Mouse (Mus musculus) hindbrain, postnatal 0 days (tissue): ENCODE measurements around the gene Tmem86b. TPM values are rescaled to one million over a fixed set of nuclear protein-coding genes. Genes with fewer than 3 reads are reported as not detected.
A peak's percentile ranks its signal among the peaks of the same experiment; 100 is the strongest.

ENCODE experiments used
- ATAC-seq: fragments of 200-750 bp; cut with Nextera tagmentation; 2 replicates; pipeline ENCODE4 v1.8.0; 2017; ENCODE audit warnings: mild to moderate bottlenecking, moderate TSS enrichment, moderate library complexity
- DNase-seq: peaks from one replicate; pipeline ENCODE4 v3.0.0-alpha.2; 2015; ENCODE audit warnings: low spot score
- H3K27ac ChIP-seq: fragments of 300-500 bp; sonication (generic); 2 replicates; pipeline ENCODE4 v1.5.1; 2014; ENCODE audit warnings: mild to moderate bottlenecking
- H3K27me3 ChIP-seq: fragments of 300-500 bp; sonication (generic); 2 replicates; pipeline ENCODE4 v1.6.1; 2014; ENCODE audit warnings: low read length, mixed read lengths; ENCODE audit not compliant: insufficient read depth
- H3K36me3 ChIP-seq: fragments of 300-500 bp; sonication (generic); 2 replicates; pipeline ENCODE4 v1.6.1; 2014; ENCODE audit warnings: low read length, mixed read lengths; ENCODE audit not compliant: insufficient read depth
- H3K4me1 ChIP-seq: fragments of 300-500 bp; sonication (generic); 2 replicates; pipeline ENCODE4 v1.6.1; 2014; ENCODE audit warnings: antibody characterized with exemption, low read length, mixed read lengths; ENCODE audit not compliant: insufficient read depth
- H3K4me2 ChIP-seq: fragments of 300-500 bp; sonication (generic); 2 replicates; pipeline ENCODE4 v1.6.1; 2014; ENCODE audit warnings: low read depth, mild to moderate bottlenecking, low read length, moderate library complexity, mixed read lengths
- H3K4me3 ChIP-seq: fragments of 300-500 bp; sonication (generic); 2 replicates; pipeline ENCODE4 v1.5.1; 2014; ENCODE audit warnings: low read length
- H3K9ac ChIP-seq: fragments of 300-500 bp; sonication (generic); replicated peaks from 2 replicates; pipeline ENCODE4 v1.6.1; 2014; ENCODE audit warnings: mild to moderate bottlenecking, low read length, moderate library complexity, mixed read lengths
- H3K9me3 ChIP-seq: fragments of 300-500 bp; sonication (generic); 2 replicates; pipeline ENCODE4 v1.6.1; 2016; ENCODE audit warnings: low read length, mixed read lengths
- CTCF ChIP-seq: IDR thresholded peaks from 2 replicates; pipeline ENCODE4 v1.5.1; 2016; ENCODE audit warnings: antibody characterized with exemption, control low read depth, low read depth
- WGBS: fragments of 180-500 bp; shearing (Covaris S2); extraction: QIAGEN DNeasy Blood & Tissue Kit; methylation state at CpG from one replicate; pipeline ENCODE4 v1.1.7; 2014; 5-methylcytosine and 5-hydroxymethylcytosine counted together
- polyA plus RNA-seq: library from polyadenylated mRNA; unstranded; fragments of >200 nt; fragmentation: Nextera tagmentation; extraction: Ambion mirVana; gene quantifications from 2 replicates; pipeline ENCODE4 v1.2.1, GENCODE M21; 2015
- total RNA-seq: library from RNA; depleted of rRNA; stranded (reverse); fragments of >200 nt; gene quantifications from 2 replicates; pipeline ENCODE4 v1.2.3, GENCODE M21; 2014

The Tmem86b gene
- total and polyA plus RNA-seq, 2 experiments from 2014 or later, result 1.5 to 17.4 TPM

- WGBS, result 50% methylated on average over 9 of the region's 9 CpGs
- Histone ChIP-seq H3K36me3 (peaks cover 3% of the 10 kb centered on the region; the same call in 1 of the 2 replicates), H3K4me1 (peaks cover 28% of the 10 kb centered on the region), H3K27me3 (no peaks in the 10 kb centered on the region), H3K9ac (peak overlapping the region; percentile 92), H3K4me2 (peak overlapping the region; percentile 97), H3K27ac (peak overlapping the region; percentile 95), H3K9me3 (no peaks in the 10 kb centered on the region), H3K4me3 (peak overlapping the region; percentile 86)
- no peak for TF ChIP-seq CTCF
- ATAC-seq (no peak), DNase-seq (no peak)
These were observed 26.4 kb upstream of the Tmem86b start for GRCm38 (mm10) chr7:4657521-4658127.

GRCm38 (mm10) chr7:4656818-4657217 lies 25.6 kb upstream of the Tmem86b start:
- no peak for TF ChIP-seq CTCF
- DNase-seq (no peak), ATAC-seq (no peak)
- H3K27ac ChIP-seq, result no peak overlapping the region
- H3K36me3 ChIP-seq, result 0 out of 2 replicates have a peak, but pooled peaks cover 5% of the 10 kb centered on the region
- WGBS, result 50% methylated on average over 1 of the region's 1 CpGs
- no peaks in the 10 kb centered on the region for H3K27me3 ChIP-seq
- H3K4me2 ChIP-seq, result peak overlapping the region; percentile 97
- no peak overlapping the region for H3K4me3 ChIP-seq
- no peaks in the 10 kb centered on the region for H3K9me3 ChIP-seq
- peak overlapping the region; percentile 92; the same call in 1 of the 2 replicates for H3K9ac ChIP-seq
- H3K4me1 ChIP-seq, result peaks cover 28% of the 10 kb centered on the region

- no peak for TF ChIP-seq CTCF
- 0 out of 2 replicates have a peak, but pooled peaks cover 9% of the 10 kb centered on the region for H3K36me3 ChIP-seq
- H3K4me2 ChIP-seq, result peak overlapping the region; percentile 97; the same call in 1 of the 2 replicates
- H3K4me1 ChIP-seq, result peaks cover 28% of the 10 kb centered on the region
- no peak overlapping the region for H3K4me3 ChIP-seq
- no peak for ATAC-seq
- no peak for DNase-seq
- 45% methylated on average over 1 of the region's 1 CpGs for WGBS
- H3K9me3 ChIP-seq, result no peaks in the 10 kb centered on the region
- no peaks in the 10 kb centered on the region for H3K27me3 ChIP-seq
- H3K9ac ChIP-seq, result no peak overlapping the region
- H3K27ac ChIP-seq, result no peak overlapping the region
These were observed 24.7 kb upstream of the Tmem86b start for GRCm38 (mm10) chr7:4655916-4656315.

- H3K4me1 ChIP-seq, result peaks cover 28% of the 10 kb centered on the region
- H3K27me3 ChIP-seq, result no peaks in the 10 kb centered on the region
- no peak overlapping the region for H3K4me2 ChIP-seq
- 94% methylated on average over 4 of the region's 4 CpGs for WGBS
- H3K9ac ChIP-seq, result no peak overlapping the region
- no peak for TF ChIP-seq CTCF
- ATAC-seq (no peak), DNase-seq (no peak)
- no peak overlapping the region for H3K27ac ChIP-seq
- 0 out of 2 replicates have a peak, but pooled peaks cover 9% of the 10 kb centered on the region for H3K36me3 ChIP-seq
- no peaks in the 10 kb centered on the region for H3K9me3 ChIP-seq
- H3K4me3 ChIP-seq, result no peak overlapping the region
These were observed 24.2 kb upstream of the Tmem86b start for GRCm38 (mm10) chr7:4655393-4655792.

- H3K27me3 ChIP-seq, result no peaks in the 10 kb centered on the region
- no peak overlapping the region for H3K9ac ChIP-seq
- H3K4me1 ChIP-seq, result peaks cover 22% of the 10 kb centered on the region
- no peaks in the 10 kb centered on the region for H3K9me3 ChIP-seq
- no peak overlapping the region for H3K4me3 ChIP-seq
- ATAC-seq, result no peak
- H3K27ac ChIP-seq, result peak overlapping the region; percentile 32; the same call in 1 of the 2 replicates
- TF ChIP-seq CTCF, result no peak
- no peak for DNase-seq
- WGBS, result 82% methylated on average over 2 of the region's 2 CpGs
- no peak overlapping the region for H3K4me2 ChIP-seq
- H3K36me3 ChIP-seq, result 0 out of 2 replicates have a peak, but pooled peaks cover 9% of the 10 kb centered on the region
These were observed 23.0 kb upstream of the Tmem86b start for GRCm38 (mm10) chr7:4654221-4654620.

- ATAC-seq (no peak), DNase-seq (no peak)
- WGBS, result 85% methylated on average over 7 of the region's 7 CpGs
- no peak overlapping the region for H3K4me3 ChIP-seq
- H3K27me3 ChIP-seq, result no peaks in the 10 kb centered on the region
- no peaks in the 10 kb centered on the region for H3K9me3 ChIP-seq
- H3K27ac ChIP-seq, result no peak overlapping the region
- H3K36me3 ChIP-seq, result 0 out of 2 replicates have a peak, but pooled peaks cover 9% of the 10 kb centered on the region
- peaks cover 22% of the 10 kb centered on the region for H3K4me1 ChIP-seq
- TF ChIP-seq CTCF, result no peak
- H3K4me2 ChIP-seq, result no peak overlapping the region
- 0 out of 2 replicates have a peak overlapping the region, but pooled peaks have one; percentile 17 for H3K9ac ChIP-seq
These were observed 22.6 kb upstream of the Tmem86b start for GRCm38 (mm10) chr7:4653780-4654179.

GRCm38 (mm10) chr7:4653351-4653750 lies 22.1 kb upstream of the Tmem86b start:
- Histone ChIP-seq H3K4me3 (no peak overlapping the region), H3K27ac (no peak overlapping the region), H3K9me3 (no peaks in the 10 kb centered on the region), H3K36me3 (0 out of 2 replicates have a peak, but pooled peaks cover 9% of the 10 kb centered on the region), H3K9ac (no peak overlapping the region), H3K27me3 (no peaks in the 10 kb centered on the region), H3K4me1 (peaks cover 22% of the 10 kb centered on the region), H3K4me2 (no peak overlapping the region)
- TF ChIP-seq CTCF, result no peak
- ATAC-seq (no peak), DNase-seq (no peak)
- WGBS, result 88% methylated on average over 5 of the region's 5 CpGs
